ENCODE assay signal across 10 mouse cellular contexts in genomic region chr2:151530378-151531230, GRCm38 (mm10). TPM values are rescaled to one million over a fixed set of nuclear protein-coding genes. Genes with fewer than 3 reads are reported as not detected.
DNase-seq lines count a peak whose midpoint lies in the region; ATAC-seq and TF ChIP-seq lines count a peak whose summit lies in the region.
"Had no signal": no experiment of that assay in that cellular context is flagged by ENCODE, and none has a peak within 500 bp of the region (broad histone marks: within the 10 kb centered on the region; RNA-seq: fewer than 3 reads in every experiment).

No protein-coding gene starts in this region.

- no peak for DNase-seq in hindbrain, embryonic 14.5 days (ENCODE audit: low spot score)
- peak; percentile 24 for DNase-seq in R1 (ENCODE audit: low read depth, low spot score)
- peak; percentile 17 for DNase-seq in lung, adult 2 months
- DNase-seq in thymus, postnatal 0 days (ENCODE audit: low spot score): peak; percentile 48
- no peak for DNase-seq in retina, postnatal 1 day
- DNase-seq in cerebellum, postnatal 4 days (ENCODE audit: low spot score in 2 of 2): no peak
- DNase-seq: spleen, adult 18-20 months had no signal

- H3K27me3 ChIP-seq in hindbrain, embryonic 13.5 days: no peaks in the 10 kb centered on the region
- no peaks in the 10 kb centered on the region for H3K27me3 ChIP-seq in hindbrain, embryonic 14.5 days (ENCODE audit: control insufficient read depth, insufficient read depth, low read length)

- peaks cover 12% of the 10 kb centered on the region for H3K36me3 ChIP-seq in hindbrain, embryonic 13.5 days
- H3K36me3 ChIP-seq in hindbrain, embryonic 14.5 days (replicated peaks; ENCODE audit: control insufficient read depth, insufficient read depth): no peaks in the 10 kb centered on the region

- no peak for TF ChIP-seq CTCF in lung, adult 2 months (IDR thresholded peaks at IDR 0.05; ENCODE audit: insufficient read depth, low read length)

- H3K4me2 ChIP-seq in hindbrain, embryonic 13.5 days: no peak overlapping the region
- H3K4me2 ChIP-seq in hindbrain, embryonic 14.5 days (replicated peaks): no peak overlapping the region

- TF ChIP-seq POLR2A in lung, adult 2 months (IDR thresholded peaks at IDR 0.05; ENCODE audit: borderline replicate concordance, extremely low read depth, low read depth, low read length): no peak

- no peaks in the 10 kb centered on the region for H3K4me1 ChIP-seq in hindbrain, embryonic 13.5 days (replicated peaks)
- no peaks in the 10 kb centered on the region for H3K4me1 ChIP-seq in hindbrain, embryonic 14.5 days (replicated peaks; ENCODE audit: control insufficient read depth, insufficient read depth, low read length)
- peaks cover 9% of the 10 kb centered on the region for H3K4me1 ChIP-seq in lung, adult 2 months (ENCODE audit: control insufficient read depth, insufficient read depth, low read length)

- H3K27ac ChIP-seq in hindbrain, embryonic 13.5 days: no peak overlapping the region
- H3K27ac ChIP-seq in hindbrain, embryonic 14.5 days: no peak overlapping the region

- ATAC-seq in hindbrain, embryonic 13.5 days (ENCODE audit: low FRiP score): 0 out of 2 replicates have a peak, but pooled peaks have one; percentile 29
- ATAC-seq in hindbrain, embryonic 14.5 days (ENCODE audit: low FRiP score): no peak
- no peak for ATAC-seq in monocyte, adult 5-6 weeks (replicated peaks; ENCODE audit: insufficient number of reproducible peaks, low FRiP score, low TSS enrichment, poor library complexity, severe bottlenecking)

- no peak overlapping the region for H3K4me3 ChIP-seq in hindbrain, embryonic 13.5 days
- H3K4me3 ChIP-seq in hindbrain, embryonic 14.5 days (replicated peaks; ENCODE audit: low read length): no peak overlapping the region
- H3K4me3 ChIP-seq in lung, adult 2 months (replicated peaks; ENCODE audit: extremely low read depth, low read depth, low read length): no peak overlapping the region

- no peaks in the 10 kb centered on the region for H3K9me3 ChIP-seq in hindbrain, embryonic 13.5 days
- no peaks in the 10 kb centered on the region for H3K9me3 ChIP-seq in hindbrain, embryonic 14.5 days (ENCODE audit: control insufficient read depth, low read length)

- 65% methylated on average over 8 of the region's 8 CpGs for WGBS in hindbrain, embryonic 13.5 days
- WGBS in hindbrain, embryonic 14.5 days: 59% methylated on average over 7 of the region's 8 CpGs
- WGBS in lung, adult 2 months: 21% methylated on average over 8 of the region's 8 CpGs

- H3K9ac ChIP-seq in hindbrain, embryonic 13.5 days: no peak overlapping the region
- no peak overlapping the region for H3K9ac ChIP-seq in hindbrain, embryonic 14.5 days

RNA-seq across cellular contexts. Expression of gene Fkbp1a, which starts 11.7 kb away (rescaled TPM):
- 587 and 616 TPM in 2 replicates for polyA plus RNA-seq in hindbrain, embryonic 13.5 days (2015; fragmentation: Nextera tagmentation; extraction: Ambion mirVana)
- 643 and 689 TPM in 2 replicates for polyA plus RNA-seq in hindbrain, embryonic 14.5 days (2014; fragmentation: Nextera tagmentation; extraction: Ambion mirVana)
- 129 and 214 TPM in 2 replicates for polyA plus RNA-seq in lung, adult 2 months (2012; rRNA removed)
- 427 and 468 TPM in 2 replicates for polyA plus RNA-seq in thymus, postnatal 0 days (2015; fragmentation: Nextera tagmentation; extraction: Ambion mirVana)
- total RNA-seq in monocyte, adult 5-6 weeks (2017): 3.5 to 27.0 TPM (median 23.8 TPM) in 3 replicates

RNA-seq across cellular contexts. Expression of gene Nsfl1c, which starts 36.6 kb away (rescaled TPM):
- polyA plus RNA-seq in hindbrain, embryonic 13.5 days (2015; fragmentation: Nextera tagmentation; extraction: Ambion mirVana): 276 and 291 TPM in 2 replicates
- polyA plus RNA-seq in hindbrain, embryonic 14.5 days (2014; fragmentation: Nextera tagmentation; extraction: Ambion mirVana): 255 and 261 TPM in 2 replicates
- polyA plus RNA-seq in lung, adult 2 months (2012; rRNA removed): 44.9 and 68.9 TPM in 2 replicates
- polyA plus RNA-seq in thymus, postnatal 0 days (2015; fragmentation: Nextera tagmentation; extraction: Ambion mirVana): 169 and 171 TPM in 2 replicates
- 81.2 to 110 TPM (median 99.0 TPM) in 3 replicates for total RNA-seq in monocyte, adult 5-6 weeks (2017)

RNA-seq across cellular contexts. Expression of gene Sdcbp2, which starts 41.8 kb away (rescaled TPM):
- 0.54 and 0.90 TPM in 2 replicates for polyA plus RNA-seq in hindbrain, embryonic 13.5 days (2015; fragmentation: Nextera tagmentation; extraction: Ambion mirVana)
- polyA plus RNA-seq in hindbrain, embryonic 14.5 days (2014; fragmentation: Nextera tagmentation; extraction: Ambion mirVana): 0.55 and 0.83 TPM in 2 replicates
- polyA plus RNA-seq in lung, adult 2 months (2012; rRNA removed): 4.0 and 10.6 TPM in 2 replicates
- polyA plus RNA-seq in thymus, postnatal 0 days (2015; fragmentation: Nextera tagmentation; extraction: Ambion mirVana): 1.3 and 2.3 TPM in 2 replicates
- 1.0 to 1.5 TPM in 2 of 3 replicates, not detected in the other for total RNA-seq in monocyte, adult 5-6 weeks (2017)

RNA-seq across cellular contexts. Expression of gene 4921509C19Rik, which starts 54.7 kb away (rescaled TPM):
- polyA plus RNA-seq in hindbrain, embryonic 13.5 days (2015; fragmentation: Nextera tagmentation; extraction: Ambion mirVana): not detected in 2 replicates
- not detected in 2 replicates for polyA plus RNA-seq in hindbrain, embryonic 14.5 days (2014; fragmentation: Nextera tagmentation; extraction: Ambion mirVana)
- polyA plus RNA-seq in lung, adult 2 months (2012; rRNA removed): not detected in 2 replicates
- polyA plus RNA-seq in thymus, postnatal 0 days (2015; fragmentation: Nextera tagmentation; extraction: Ambion mirVana): not detected in 2 replicates
- total RNA-seq in monocyte, adult 5-6 weeks (2017): not detected in 3 replicates
- total RNA-seq: left cerebral cortex, adult 18-20 months had no signal

Comparison
In these comparisons a context has a peak if more than half of its experiments do, and no peak if none do; other contexts are left out.
1. DNase-seq: peak in R1 (single experiment), lung, adult 2 months (single experiment) and thymus, postnatal 0 days (single experiment); none in hindbrain, embryonic 14.5 days (single experiment), retina, postnatal 1 day (single experiment) and cerebellum, postnatal 4 days (0 of 2).